Mouse (Mus musculus): ENCODE data around the gene Sohlh2.

The Sohlh2 gene

DNA sequence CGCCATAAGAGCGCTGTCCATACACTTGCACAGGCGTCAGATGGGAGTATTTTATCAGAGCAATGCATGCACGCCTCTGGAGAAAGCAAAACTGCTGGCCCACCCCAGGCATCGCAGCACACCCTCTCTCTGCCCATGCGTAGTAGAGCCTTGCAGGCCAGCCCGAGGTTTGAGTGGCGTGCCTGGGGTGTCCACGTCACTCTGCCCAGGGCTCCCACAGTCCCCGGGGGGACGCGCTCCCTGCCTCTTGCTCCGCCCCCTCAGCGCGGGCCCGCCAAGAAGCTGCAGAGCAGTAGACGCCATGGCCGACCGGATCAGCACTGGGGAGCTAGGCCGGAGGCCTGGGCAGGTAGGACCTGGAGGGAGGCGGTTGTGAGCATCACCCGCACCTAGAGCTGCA, at the start of gene Sohlh2:
Gene Sohlh2, plus strand, starts transcription at position 263 of the 400 bp plus-strand sequence.
- no peak for ATAC-seq (ENCODE audit: insufficient number of reproducible peaks, low FRiP score, low TSS enrichment)

DNA sequence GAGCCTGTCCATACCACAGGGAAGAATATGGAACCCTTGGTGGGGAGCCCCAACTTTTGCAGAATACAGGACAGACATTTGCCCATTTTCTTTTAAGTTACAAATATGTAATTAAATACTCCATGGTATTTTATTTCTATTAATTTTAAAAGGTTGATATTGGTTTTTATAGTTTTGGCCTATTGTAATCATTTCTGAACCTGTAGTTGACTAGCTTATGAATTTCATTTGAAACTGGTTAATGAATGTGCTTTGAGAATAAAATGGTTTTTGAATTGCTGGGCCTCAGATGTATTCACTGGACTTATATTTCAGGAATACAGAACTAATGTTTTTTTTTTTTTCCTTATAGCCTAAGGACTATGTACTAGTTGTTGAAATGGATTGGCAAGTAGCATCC, 44.8 kb upstream of the Sohlh2 start, which contains the start of gene Ccdc169:
Gene Ccdc169, plus strand, starts transcription at position 301 of the 400 bp plus-strand sequence.
- no peak for ATAC-seq (ENCODE audit: insufficient number of reproducible peaks, low FRiP score, low TSS enrichment)

DNA sequence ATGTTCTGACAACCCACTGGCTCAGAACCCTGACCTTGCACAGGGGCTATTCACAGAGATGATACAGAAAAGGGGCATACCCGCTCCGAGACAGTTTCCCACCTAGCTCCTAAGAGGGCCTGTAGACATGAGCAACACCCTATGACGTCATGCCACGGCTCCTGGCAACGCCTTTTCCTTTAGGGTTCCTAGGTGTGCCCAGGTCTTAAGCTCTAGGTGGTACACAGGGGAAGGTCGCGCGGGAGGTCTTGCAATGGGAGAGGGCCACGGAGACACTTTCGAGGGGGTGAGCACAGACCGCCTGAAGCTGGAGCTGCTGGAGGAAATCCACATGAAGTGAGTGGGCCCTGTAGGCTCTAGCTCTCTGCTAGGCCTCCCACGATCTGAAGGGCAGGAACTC, 42.0 kb upstream of the Sohlh2 start:
- ATAC-seq (ENCODE audit: insufficient number of reproducible peaks, low FRiP score, low TSS enrichment), result no peak

DNA sequence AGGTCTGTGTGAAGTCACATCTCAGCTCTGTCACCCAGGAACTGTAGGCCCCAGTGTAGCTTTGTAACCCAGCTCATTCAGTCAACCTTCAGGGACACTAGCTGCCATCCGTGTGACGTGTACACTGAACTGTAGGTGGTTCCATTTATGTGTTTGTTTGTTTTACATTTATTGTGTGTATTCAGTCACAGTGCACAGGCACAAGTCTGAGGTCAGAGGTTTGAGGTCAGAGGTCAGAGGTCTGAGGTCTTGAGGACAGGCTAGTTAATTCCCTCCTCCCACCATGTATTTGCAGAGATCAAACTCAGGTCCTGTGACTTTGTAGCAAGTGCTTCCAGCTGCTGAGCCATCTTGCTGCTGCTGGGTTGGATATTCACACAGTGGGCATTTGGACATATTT, 40.4 kb upstream of the Sohlh2 start:
- ATAC-seq (ENCODE audit: insufficient number of reproducible peaks, low FRiP score, low TSS enrichment), result no peak

DNA sequence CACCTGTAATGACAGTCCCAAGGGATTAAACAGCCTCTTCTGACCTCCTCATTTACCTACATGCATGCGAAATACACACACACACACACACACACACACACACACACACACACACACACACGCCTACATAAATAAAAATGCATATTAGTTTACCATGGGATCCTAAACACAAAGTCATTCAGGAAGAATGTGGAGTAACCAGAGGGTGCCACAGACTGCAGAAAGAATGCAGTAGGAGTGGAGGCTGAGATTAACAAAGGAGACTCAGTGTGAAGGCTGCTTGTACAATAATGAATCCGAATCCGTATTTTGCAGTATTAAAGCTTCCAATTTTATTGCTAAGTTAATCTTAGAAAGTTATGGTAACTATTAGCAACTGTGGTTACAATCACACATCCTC, 36.9 kb upstream of the Sohlh2 start:
- ATAC-seq (ENCODE audit: insufficient number of reproducible peaks, low FRiP score, low TSS enrichment), result no peak

DNA sequence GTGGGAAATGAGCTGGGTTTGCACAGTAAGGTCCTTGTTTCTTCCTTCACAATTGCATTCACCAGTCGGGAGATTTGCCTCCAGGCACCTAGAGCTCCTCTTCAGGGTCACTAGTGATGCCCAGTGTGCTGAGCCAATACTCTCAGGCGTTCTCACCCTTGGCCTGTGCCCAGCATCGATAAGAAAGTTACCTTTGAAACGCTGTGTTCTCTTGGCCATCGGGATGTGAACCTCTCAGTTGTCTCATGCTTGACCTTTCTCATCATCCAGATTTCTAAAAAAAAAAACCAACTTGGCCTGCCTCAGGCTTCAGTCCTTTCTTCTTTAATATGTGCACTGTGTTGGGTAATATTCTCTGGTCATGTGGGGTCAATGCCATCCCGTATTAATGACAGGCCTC, 35.4 kb upstream of the Sohlh2 start:
- ATAC-seq (ENCODE audit: insufficient number of reproducible peaks, low FRiP score, low TSS enrichment), result no peak

DNA sequence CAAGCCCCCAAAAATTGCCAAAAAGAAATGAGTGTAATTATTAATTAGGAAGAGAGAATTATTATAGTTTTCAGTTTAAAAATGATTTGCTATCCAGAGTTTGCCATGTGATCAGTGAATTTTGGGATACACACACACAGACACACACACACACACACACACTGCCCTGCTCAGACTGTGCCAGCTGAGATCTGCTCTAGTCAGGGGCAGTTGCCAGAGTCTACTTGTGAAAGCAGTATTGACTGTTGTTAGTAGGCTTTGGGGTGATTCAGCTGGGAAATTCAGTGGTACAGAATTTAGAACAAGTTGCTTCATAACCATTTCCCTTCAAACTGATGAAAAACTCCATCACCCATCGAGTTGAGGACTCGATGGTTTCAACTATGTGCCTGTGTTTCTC, 34.7 kb upstream of the Sohlh2 start:
- ATAC-seq (ENCODE audit: insufficient number of reproducible peaks, low FRiP score, low TSS enrichment), result no peak

DNA sequence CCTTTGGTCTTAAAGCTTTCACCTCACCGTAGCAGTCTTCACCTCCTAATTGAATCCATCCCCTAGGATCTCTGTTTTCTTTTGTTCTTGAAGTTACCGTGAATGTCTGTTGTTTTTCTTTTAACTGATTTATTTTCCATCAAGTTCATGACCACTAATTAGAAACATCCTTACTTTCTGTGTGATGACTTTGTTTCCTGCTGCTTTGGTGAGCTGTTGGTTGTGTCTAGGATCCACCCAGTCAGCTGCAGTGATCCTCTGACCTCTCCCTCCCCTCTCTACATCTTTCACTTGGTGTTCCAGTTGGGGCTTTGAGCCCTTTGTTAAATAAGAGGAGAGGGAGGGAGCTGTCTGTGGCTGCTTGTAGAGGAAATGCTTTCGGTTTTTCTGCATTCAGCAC, 33.7 kb upstream of the Sohlh2 start:
- ATAC-seq (ENCODE audit: insufficient number of reproducible peaks, low FRiP score, low TSS enrichment), result no peak

DNA sequence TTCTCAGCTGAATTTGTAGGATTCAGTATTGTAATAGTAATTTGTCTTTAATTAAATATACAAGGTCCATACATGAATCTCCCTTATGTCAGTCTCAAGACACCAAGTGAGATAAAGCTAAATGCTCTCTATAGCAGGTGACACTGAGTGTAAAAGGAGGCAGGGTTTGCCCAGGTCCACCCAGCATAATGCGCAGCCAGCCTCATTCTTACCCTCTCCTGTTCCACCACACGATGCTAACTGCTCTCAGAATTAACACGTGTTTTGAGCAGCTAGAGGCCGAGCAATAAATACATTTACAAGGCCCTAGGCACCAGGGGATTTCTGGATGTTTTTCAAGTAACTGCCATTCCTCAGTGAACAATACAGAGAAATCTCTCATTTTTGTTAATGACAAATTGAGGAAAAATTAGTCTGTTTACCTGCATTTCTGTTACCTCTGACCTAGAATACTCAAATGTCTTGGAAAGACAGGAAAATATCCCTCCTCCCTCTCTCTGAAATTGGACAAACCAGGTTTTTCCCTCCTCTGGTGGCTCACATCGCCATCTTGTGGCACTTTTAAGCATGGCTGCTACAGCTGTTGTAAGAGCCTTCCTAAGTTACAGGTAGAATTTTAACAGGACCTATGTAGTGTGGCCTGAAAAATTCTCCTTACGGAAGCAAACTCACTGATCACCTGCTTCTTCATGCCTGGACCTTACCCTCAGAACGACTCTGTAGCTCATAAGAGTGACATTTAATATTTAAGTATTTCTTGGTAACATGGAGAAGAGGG, 30.0 kb upstream of the Sohlh2 start:
- peak; percentile 38; the same call in 1 of the 2 replicates for ATAC-seq (ENCODE audit: insufficient number of reproducible peaks, low FRiP score, low TSS enrichment)

DNA sequence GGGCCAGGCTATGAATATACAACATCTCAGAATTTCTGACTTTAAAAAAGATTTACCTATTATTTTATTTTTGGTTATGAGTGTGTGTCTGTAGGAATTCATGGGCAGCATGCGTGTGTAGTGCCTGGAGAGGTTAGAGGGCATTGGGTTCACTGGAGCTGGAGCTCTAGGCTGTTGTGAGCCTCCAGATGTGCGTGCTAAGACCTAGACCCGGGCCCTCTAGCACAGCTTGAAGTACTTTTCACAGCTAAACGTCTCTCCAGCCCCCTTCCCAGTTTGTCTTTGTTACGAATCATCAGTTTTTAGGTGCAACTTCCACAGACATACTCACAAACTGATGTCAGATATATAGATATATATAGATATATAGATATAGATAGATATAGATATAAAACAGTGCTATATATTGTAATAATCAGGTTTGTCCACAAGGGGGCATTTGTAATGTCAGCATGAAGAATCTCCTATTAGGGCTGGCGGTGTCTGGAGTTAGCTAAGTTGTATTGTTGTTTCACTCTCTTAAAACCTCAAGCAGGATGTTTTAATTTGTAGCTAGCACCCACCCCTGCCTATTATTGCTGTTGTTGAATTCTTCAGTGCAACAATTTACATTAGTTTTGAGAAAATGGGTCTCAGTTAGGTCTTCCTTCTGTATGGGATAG, 29.0 kb upstream of the Sohlh2 start:
- no peak for ATAC-seq (ENCODE audit: insufficient number of reproducible peaks, low FRiP score, low TSS enrichment)

DNA sequence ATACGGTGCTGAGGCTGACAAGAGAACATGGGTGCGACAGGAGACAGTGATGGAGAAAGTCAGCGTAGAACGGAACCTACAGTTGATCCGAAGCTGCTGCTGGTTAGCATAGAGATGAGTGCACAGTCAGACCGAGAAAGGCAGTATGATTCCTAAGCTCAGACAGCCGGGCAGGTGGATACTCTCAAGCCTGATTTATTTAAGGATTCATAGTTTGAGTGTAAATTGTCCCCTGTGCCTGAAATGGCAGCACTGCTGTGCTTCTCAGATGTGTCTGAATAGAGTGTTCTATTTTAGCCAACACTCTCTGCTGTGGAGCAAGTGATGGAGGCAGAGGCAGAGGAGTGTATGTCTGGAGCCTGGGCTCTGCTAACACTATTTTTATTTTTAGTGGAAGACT, 27.7 kb upstream of the Sohlh2 start:
- ATAC-seq (ENCODE audit: insufficient number of reproducible peaks, low FRiP score, low TSS enrichment), result no peak

DNA sequence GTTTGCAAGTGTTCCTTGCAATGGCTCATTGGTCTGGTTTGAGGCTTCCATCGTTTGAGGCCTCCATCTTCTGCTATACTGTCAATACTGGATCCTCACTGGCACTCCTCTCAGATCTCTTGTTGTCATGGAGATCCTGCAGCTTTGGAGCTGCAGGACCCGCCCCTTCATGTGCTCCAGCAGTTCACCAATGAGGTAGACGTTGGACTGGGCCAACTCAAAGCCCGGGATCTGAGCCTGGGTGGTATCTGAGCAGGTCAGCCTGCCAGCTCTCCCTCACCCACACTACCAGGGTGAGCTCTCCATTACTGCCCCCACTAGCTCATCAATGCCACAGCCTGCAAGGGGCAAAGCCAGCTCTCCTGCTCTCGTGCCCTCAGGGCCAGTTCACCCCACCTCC, 24.4 kb upstream of the Sohlh2 start:
- no peak for ATAC-seq (ENCODE audit: insufficient number of reproducible peaks, low FRiP score, low TSS enrichment)

DNA sequence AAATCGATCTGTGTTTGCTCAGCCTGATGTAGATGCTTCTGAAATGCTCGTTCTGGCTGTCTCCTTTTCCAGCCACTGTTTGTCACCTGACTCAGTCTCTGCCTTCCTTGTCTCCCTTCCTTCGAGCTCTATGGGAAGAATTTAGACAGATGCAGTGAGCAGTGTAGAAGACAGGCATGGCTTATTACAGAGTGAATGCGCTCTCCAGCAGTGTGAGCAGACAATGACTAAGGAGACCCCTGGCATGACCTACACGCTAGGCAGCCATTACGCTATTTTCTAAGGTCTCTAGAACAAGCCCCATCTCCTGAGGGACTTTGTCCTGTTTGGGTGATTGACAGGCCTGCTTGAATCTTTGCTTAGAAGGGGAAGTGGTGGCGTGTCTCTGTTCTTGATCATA, 20.7 kb upstream of the Sohlh2 start:
- ATAC-seq (ENCODE audit: insufficient number of reproducible peaks, low FRiP score, low TSS enrichment), result no peak

DNA sequence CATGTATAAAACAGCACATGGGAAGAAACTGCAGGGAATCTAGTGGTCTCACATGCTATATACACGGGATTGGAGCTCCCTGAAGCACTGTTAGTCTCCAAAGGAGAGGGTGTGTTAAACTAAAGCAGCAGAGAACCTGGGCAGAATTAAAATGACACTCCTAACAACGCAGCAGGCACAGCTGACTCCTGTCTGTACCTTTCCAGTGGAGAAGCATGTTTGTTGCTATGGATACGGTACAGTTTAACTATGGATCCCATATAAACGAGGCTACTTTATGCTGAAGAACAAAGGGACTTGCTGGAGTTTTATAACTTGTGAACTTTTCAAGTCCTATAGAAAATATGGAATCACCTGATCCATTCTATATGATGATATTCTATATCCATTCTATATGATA, 18.3 kb upstream of the Sohlh2 start:
- no peak for ATAC-seq (ENCODE audit: insufficient number of reproducible peaks, low FRiP score, low TSS enrichment)

DNA sequence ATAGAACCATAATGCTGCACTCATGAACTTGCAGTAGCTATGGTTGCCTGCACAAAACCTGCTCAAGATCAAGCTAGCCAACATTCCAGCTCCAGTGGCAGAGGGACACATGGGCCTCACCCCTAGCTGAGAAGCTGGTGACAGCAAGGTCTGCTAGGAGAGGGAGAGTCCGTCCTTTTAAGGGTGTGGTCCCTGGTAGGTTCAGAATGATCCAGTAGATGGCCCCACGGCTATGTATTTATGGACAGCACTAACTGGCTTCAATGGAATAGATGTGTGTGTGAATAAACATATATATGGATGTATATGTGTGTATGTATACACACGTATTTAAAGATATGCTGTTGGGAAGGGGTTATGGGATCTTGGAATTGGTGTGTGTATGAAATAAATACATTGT, 9.3 kb upstream of the Sohlh2 start:
- ATAC-seq (ENCODE audit: insufficient number of reproducible peaks, low FRiP score, low TSS enrichment), result no peak

DNA sequence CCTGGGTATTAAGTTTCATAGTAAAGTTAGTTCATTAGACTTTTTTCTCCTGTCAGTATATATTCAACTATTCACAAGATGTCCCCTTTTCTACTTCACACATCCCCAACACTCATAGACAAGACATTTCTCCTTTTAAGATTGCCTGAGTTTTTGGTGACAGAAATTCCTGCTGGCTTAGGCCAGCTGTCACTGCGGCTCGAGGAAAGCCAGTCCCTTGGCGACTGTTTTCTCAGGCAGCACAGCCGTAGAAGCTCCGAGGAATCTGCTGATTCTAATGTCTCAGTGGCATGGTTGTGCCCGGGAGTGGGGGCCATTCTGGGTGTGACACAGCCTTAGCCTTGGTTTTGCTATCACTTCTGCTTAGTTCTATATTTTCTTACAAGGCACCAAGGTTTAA, 4.6 kb upstream of the Sohlh2 start:
- ATAC-seq (ENCODE audit: insufficient number of reproducible peaks, low FRiP score, low TSS enrichment), result no peak

DNA sequence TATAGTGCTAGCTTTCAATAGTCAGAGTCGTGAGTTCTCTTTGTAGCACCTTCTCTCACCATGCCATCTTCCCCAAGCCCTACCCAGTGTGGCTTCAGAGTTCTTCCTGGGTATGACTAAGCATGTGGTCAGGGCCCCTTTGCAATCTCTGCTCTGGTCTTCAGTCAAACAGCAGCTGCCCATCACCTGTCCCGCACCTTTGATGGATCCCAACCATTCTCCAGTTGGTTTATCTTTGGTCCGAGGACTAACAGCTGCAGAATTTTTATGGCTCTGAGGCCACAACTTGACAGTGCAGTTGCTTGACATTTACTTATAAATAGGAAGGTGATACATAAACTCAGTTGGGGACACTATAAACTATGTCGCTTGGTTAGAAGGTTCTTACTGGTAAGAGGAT, 9.8 kb downstream of the Sohlh2 start:
- ATAC-seq (ENCODE audit: insufficient number of reproducible peaks, low FRiP score, low TSS enrichment), result no peak

DNA sequence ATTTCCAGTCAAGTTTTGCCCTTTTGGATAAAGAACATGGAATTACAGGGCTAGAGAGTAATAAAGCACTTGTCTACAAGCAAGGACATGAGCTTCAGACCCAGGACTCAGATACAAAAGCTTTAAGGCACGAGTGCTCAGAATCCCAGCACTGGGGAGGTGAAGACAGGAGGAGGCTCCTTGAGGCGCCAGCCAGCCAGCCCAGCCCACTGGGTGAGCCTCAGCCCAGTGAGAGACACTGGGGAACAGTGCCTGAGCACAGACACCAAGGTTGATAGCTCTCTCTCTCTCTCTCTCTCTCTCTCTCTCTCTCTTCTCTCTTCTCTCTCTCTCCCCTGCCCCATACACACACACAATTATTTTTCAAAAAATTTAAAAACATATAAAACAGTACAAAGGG, 11.5 kb downstream of the Sohlh2 start:
- no peak for ATAC-seq (ENCODE audit: insufficient number of reproducible peaks, low FRiP score, low TSS enrichment)

DNA sequence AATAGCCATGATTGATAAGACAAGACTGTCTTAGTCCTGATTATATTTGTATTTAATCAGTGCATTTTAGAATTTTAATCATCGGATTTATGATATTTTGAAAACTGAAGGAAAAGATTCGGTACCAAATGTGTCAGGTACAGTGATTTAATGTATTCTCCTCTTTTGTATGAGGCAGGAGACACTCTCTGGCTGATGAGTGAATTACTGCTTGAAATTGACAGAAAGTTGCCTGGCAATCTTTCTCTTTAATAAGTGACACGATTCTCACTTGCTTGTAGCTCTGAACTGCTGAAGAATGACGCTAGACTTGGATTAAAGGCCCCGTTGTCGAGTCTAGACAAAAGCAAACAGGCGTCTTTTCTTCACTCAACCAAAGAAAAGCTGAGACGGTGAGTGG, 13.0 kb downstream of the Sohlh2 start:
- no peak for ATAC-seq (ENCODE audit: insufficient number of reproducible peaks, low FRiP score, low TSS enrichment)

DNA sequence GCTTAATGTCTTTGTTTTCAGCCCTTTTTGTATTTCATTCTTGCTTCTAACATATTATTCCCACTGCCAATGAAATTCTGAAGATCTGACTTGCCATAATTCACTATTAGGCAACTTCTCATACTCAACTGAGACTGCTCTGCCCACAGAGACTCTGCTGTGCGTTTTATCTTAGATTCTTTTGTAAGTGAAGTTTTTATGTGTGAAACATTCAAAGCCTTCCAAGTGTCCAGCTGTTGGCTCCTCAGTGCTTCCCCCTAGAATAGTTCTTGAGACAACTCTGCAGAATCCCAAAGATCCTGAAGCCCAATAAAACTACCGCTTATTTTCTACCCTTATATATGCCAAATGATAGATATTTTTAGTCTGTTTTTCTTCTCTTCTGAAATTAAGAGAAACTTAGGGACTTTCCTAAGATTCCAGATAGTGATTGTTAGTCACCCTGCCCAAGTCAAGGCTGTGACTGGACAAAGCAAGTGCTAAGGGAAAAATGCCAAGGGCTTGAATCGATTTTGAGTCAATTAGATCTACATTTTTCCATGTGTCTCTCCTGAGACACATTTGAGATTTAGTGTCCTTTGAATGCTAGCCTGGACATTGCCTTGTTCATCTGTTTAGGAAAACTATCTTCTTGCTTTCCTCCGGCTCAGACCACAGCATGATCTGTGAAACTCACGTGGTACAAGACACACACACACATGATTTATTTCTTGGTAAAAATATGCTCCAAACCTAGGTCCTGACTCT, 13.9 kb downstream of the Sohlh2 start:
- ATAC-seq (ENCODE audit: insufficient number of reproducible peaks, low FRiP score, low TSS enrichment), result no peak

DNA sequence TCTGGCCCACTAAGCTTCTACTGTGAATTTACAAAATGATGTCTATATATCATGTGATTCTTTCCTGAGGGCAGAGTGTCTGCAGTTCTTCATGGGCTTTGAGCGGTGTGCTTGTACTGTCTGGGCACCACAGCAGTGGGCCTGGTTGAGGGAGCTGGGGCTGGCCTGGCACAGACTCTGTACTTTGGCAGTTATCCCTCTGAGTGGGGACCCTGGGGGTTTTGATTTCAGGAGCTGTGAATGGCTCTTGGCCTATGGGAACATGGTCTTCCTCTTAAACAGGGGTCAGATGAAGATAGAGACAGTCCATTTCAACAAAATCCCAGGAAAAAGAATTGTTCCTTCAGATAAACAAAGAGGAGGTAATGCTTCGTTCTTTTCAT, 14.5 kb downstream of the Sohlh2 start:
- no peak for ATAC-seq (ENCODE audit: insufficient number of reproducible peaks, low FRiP score, low TSS enrichment)

Data from cerebellum, adult (tissue).